Mouse (Mus musculus) testis, postnatal 14 days (tissue): ENCODE data around the gene Cnnm1.

Experiments
- DNase-seq: peaks from one replicate; pipeline ENCODE4 v3.0.0; 2021; ENCODE audit warnings: low spot score

The Cnnm1 gene

DNA sequence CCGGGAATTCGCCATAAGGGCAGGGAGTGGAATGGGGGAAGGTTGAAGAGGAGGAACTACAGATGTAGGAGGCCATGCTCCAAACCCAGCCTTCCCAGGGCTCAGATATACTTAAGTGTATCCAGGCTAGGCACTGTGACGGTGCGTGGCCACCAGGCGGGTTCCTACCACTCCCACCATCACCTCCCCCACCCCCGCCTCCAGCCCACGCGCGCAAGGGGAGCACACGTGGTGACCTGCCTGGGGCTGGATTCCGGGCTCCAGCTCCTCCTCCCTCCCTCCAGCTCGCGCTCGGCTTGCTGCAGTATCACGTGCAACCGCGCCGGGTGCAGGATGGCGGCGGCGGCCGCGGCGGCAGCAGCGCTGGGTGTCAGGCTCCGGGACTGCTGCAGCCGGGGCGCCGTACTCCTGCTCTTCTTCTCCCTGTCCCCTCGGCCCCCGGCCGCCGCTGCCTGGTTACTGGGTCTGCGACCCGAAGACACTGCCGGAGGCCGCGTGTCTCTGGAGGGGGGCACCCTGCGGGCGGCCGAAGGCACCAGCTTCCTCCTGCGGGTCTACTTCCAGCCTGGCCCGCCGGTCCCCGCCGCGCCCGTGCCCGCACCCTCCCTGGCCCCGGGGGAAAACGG lies at the start of gene Cnnm1:
Gene Cnnm1 (plus strand): TSS at position 325 of the 626 bp plus-strand sequence.
- peak; percentile 49 for DNase-seq

DNA sequence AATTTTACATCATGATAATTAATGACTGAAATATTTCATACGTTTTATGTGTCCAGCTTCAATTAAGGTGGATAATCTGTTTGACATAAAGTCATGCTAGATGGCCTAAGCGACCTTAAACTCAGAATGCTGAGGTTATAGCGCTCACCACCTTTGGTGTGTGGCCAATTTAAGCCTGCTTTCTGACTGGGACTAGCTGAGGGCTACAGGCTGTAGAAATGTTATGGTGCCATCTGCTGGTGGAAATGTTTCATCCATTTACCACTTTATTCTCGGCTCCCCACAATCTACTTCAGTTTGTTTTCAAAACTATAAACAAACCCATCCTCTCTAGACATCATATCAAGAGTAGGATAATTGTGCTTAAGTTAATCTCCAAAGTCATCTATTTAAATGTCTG lies 43.9 kb upstream of the Cnnm1 start:
- no peak for DNase-seq

DNA sequence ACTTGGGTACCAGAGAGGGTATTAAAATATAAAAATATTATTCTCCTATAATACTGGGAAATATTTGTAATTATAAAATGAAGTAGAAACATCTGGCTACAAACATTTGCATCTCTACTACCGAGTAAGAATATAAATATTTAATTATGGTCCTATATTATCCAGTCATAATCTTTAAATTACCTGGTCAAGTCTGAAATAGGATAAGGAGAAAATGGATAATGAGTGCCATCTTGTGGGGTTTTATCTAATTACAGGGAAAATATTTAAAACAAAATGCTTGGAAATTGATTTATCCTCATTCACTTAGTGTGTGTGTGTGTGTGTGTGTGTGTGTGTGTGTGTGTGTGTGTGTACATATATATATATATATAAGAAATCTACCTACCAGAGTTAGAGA lies 33.1 kb upstream of the Cnnm1 start:
- no peak for DNase-seq

DNA sequence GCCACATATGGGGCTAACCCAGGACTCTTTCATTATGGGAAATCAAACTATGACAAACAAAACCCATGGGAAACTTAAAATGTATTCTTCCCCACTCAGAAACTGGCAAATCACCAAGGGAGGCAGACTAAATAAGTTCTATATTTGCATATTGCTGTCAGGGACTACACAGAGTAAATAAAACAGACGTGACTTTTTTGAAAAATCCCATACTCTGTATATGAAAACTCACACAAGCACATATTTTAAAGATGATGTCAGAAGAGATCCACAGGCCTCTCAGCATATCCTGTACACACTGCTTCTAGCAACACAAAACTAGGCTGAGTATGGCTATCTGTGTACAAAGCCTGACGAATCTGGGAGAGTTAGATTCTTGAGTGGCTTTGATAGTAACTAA lies 24.7 kb upstream of the Cnnm1 start:
- no peak for DNase-seq

DNA sequence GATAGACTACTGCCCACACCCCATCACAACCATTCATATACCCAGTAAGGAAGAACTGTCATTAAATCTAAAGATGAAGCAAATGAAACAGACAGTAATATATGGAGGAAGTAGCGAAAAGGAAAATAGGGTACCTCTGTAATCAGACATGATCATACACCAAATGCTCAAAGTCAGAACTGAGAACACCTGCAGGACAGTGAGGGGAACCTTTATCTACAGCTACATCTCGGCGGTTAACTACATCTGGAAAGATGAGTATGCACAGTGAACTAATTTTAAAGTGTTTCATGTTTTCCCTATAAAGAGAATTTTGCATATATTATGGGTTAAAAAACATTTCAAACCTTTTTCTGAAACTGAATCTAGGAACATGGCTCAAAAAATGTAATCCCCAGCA lies 19.7 kb upstream of the Cnnm1 start:
- no peak for DNase-seq

DNA sequence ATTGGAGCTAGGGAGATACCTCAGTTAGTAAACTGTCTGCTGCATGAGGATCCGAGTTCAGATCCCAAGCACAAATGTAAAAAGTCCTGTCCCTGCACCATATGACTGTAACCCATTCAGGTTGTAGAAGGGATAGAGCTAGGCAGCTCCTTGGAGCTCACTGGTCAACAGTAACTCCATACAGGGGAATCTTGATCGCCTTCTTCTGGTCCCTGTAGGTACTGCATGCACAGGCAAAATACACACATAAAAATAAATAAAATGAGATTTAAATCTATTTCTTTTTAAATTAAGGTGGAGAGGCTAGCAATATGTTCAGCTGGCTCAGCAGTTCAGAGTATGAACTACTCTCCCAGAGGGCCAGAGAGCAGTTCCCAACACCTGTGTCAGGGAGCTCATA lies 16.2 kb upstream of the Cnnm1 start:
- no peak for DNase-seq

DNA sequence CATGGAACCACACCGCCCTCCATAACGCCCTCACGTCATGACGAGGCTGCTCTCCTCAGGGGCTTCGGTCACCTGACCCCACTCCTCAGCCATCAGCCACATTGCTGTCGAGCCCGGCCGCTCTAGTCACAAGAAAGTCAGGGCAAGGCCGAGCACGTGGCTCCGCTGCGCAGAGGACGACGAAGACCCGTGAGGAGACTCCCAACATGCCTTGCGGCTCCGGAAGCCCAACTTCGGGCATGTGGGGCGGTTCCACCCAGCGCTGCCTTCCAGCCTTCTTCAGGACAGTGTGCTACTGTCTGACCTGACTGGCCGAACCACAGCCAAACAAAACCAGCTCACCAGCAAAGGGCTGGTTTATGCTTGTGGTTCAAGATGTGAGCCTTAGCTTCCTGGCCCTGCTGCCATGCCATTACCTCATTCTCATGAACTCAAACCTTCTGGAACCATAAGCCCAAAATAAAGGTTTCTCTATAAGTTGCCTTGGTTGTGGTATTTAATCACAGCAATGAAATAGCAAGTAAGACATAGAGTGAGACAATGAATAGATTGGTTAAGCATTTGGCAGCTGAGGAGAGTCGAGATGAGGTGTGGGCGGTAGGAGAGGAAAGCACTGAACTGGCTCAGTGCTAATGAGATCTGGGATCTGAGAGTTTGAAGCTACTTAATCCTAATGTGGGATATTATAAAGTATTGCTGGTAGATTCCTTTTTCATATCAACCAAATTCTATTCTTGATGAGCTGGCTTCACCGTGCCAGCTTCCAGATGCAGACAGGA lies 12.6 kb upstream of the Cnnm1 start:
- DNase-seq, result peak; percentile 69

DNA sequence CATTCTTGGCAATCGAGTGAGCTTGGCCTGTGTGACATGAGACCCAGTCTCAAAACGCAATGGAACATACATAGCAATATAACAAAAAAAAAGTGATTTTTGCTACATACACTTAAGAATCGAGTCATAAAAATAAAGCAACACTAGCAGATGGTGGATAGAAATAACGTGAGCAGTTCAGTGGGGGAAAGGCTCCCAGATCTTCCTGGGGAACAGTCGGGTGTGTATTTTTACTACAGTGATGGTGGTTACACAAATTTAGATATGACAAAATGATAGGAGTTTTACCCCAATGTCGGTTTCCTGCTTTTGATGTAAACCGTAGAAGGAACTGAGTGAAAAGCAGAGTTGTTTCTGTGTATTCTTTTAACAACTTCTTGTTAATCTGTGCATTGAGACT lies 990 bp upstream of the Cnnm1 start:
- DNase-seq, result no peak

DNA sequence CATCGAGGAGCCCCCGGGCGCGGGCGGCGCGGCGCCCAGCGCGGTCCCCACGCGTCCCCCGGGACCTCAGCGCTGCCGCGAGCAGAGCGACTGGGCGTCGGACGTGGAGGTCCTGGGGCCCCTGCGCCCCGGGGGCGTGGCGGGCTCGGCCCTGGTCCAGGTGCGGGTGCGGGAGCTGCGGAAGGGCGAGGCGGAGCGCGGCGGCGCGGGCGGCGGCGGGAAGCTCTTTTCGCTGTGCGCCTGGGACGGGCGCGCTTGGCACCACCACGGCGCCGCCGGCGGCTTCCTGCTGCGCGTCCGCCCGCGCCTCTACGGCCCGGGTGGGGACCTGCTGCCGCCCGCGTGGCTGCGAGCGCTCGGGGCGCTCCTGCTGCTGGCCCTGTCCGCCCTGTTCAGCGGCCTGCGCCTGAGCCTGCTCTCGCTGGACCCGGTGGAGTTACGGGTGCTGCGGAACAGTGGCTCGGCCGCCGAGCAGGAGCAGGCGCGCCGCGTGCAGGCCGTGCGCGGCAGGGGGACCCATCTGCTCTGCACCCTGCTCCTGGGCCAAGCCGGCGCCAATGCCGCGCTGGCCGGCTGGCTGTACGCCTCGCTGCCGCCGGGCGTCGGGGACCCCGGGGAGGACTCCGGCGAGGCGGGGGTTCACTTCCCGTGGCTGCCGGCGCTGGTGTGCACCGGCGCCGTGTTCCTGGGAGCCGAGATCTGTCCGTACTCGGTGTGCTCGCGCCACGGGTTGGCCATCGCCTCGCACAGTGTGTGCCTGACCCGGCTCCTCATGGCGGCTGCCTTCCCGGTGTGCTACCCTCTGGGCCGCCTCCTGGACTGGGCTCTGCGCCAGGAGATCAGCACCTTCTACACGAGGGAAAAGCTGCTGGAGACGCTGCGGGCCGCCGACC lies 778 bp downstream of the Cnnm1 start:
- DNase-seq, result peak; percentile 13

DNA sequence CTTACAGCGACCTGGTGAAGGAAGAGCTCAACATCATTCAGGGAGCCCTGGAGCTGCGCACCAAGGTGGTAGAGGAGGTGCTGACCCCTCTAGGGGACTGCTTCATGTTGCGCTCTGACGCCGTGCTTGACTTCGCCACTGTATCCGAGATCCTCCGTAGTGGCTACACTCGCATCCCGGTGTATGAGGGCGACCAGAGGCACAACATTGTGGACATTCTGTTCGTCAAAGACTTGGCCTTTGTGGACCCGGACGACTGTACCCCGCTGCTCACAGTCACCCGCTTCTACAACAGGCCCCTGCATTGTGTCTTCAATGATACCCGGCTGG lies 1.4 kb downstream of the Cnnm1 start:
- DNase-seq, result no peak

DNA sequence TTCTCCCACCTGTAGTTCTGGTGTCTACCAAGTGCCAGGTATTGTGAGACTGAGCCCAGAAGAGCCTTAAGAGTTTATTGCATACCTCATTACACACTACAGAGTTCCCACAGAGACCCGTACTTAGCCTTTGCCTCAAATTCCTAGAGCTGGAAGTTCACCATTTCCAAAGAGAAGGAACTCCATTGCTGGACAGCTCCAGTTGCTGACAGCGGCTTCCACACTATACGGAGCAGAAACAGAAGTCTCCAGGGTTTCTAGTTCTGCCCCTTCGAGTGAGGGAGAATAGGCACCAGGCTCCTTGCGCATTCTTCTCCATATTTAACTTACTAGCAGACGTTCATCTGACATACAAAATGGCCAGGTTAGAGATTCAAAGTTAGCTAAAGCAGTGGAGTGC lies 2.0 kb downstream of the Cnnm1 start:
- no peak for DNase-seq

DNA sequence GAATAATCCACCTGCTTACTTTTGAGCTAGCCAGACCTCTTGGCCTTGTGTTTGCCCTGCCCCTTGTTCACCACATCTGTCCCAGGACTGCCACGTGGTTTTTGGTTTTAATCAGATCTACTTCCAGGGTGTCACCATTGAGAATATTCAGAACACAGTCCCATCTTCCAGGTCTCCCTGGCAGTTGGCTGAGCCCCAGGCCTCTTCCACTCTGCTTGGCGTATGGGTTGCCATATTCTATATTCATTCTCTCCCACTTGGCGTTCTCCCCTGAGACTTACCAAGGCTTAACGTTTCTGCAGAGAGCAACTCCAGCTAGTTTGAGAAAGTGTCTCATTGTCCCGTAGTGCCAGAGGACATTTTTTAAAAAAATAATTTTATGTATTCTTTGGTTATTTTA lies 2.7 kb downstream of the Cnnm1 start:
- DNase-seq, result no peak

DNA sequence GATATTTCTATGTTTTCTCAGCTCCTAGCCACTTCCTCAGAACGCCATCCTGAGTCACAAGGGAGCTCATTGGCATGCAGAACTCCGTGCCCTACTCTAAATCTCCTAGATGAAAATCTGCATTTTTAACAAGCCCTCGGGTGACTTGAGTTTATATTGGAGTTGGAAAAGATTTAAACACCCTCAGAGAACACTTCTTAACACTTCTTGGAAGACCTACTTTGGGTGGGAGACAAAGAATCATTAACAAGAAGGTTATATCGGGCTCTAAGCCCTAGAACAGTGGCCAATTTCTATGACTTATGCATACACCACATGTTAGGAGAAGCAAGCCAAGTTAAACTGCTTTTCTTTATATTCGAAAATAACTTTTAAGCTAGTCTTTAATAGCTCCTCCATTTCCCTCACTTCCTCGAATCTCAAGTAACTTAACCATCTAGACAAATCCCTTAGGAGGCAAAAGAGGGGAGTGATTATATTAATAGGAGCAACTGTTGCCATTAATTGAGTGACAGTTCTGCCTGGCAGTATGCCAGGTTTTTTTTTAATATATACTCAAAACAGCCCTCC lies 4.5 kb downstream of the Cnnm1 start:
- DNase-seq, result no peak

DNA sequence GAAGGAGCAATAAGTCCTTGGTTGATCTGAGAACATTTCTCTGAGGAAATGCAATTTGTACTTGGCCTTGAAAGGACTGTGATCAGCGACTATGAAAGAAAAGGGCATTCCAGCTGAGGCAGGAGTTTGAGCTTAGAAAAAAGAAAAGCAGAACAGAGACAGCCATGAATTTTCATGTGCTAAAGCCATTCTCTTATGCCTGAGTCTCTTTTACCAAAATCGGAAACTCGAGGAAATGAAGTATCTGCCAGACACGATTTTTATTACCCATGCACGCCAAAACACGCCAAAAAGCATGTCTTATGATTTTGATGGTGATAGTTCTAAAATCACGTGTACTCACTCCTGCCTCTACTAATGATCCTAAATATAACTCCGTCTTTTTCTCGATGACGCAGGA lies 11.3 kb downstream of the Cnnm1 start:
- DNase-seq, result no peak

DNA sequence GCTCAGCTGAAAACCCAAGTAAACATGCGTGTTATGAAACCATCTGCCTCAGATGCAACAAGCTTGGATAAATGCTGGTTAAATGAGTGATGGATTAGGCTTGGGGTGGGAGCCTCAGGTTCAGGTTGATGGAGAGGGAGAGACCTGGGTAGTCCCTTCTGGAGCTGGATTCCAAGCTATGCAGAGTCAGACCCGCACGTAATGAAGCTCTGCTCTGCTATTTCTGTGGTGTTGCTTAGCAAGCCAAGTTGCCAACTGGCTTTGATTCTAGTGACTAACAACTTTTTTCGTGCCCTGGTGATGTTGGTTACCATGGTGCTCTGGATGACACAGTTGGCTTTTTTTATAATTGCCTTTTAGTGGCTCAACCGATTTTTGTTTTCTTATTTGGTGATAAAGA lies 11.9 kb downstream of the Cnnm1 start:
- DNase-seq, result no peak

DNA sequence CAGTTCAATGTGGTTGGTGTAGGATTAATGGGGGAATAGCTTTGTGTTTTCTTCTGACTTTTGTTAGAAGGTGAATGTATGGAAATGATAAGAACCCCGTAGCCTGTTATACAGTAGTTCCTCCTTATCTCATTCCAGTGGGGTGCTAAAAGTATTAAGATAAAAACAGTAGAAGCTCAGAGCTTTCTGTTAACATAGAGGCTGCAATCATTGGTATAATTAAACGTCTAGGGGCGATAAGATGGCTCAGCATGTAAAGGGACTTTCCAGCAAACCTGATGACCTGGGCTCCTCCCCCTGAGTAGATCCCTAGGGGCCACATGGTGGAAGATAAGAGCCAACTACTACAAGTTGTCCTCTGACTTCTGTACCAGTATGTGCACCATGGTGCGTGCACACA lies 12.8 kb downstream of the Cnnm1 start:
- DNase-seq, result no peak

DNA sequence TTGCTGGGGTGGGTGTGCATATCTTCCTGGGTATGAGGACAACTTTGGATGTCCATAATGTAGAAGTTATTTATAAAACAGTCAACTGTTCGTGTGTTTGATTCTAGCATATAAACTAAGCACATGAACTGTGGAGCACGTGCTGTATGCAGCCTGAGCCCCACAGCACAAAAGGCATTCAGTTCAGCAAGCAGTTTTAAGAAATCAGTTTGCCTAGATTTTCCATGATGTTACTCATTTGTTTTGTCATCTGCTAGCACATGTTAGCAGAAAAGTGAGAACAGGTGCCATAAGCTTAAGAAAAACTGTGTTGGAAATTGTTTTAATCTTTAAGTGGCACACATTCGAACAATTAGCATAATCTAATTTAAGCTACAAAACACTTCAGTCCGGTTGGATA lies 19.7 kb downstream of the Cnnm1 start:
- DNase-seq, result no peak

DNA sequence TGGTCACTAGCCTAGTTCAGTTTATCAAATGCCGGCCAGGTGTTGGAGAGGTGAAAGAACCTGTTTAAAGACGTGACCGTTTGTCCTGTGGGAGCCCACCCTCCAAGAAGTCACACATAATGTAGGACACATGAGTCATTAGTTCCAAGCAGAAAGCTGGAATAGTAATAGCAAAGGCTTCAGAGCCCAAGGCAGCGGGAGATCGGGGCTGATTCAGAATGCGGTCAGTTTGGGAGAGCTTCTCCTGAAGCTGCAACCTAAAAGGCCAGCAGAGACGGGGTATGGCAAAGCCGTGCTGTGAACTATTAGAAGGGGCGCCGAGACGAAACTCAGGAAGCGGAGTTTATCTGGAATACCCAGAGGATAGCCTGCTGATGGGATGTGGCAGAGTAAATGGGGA lies 20.2 kb downstream of the Cnnm1 start:
- DNase-seq, result no peak

DNA sequence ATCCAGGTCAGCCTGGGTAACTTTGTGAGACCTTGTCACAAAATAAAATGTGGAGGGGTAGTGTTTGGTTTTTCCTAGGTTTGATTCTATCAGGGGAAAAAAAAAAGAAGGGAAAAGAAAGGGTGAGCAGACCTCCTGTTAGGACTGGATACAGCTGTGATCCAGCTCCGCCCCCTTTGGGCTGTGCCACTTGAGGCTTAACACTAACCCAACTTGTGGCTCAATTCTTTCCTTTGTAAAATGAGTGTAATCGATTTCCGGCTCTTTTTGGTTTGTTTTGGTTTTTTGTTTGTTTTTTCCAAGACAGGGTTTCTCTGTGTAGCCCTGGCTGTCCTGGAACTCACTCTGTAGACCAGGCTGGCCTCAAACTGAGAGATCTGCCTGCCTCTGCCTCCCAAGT lies 21.9 kb downstream of the Cnnm1 start:
- DNase-seq, result no peak

DNA sequence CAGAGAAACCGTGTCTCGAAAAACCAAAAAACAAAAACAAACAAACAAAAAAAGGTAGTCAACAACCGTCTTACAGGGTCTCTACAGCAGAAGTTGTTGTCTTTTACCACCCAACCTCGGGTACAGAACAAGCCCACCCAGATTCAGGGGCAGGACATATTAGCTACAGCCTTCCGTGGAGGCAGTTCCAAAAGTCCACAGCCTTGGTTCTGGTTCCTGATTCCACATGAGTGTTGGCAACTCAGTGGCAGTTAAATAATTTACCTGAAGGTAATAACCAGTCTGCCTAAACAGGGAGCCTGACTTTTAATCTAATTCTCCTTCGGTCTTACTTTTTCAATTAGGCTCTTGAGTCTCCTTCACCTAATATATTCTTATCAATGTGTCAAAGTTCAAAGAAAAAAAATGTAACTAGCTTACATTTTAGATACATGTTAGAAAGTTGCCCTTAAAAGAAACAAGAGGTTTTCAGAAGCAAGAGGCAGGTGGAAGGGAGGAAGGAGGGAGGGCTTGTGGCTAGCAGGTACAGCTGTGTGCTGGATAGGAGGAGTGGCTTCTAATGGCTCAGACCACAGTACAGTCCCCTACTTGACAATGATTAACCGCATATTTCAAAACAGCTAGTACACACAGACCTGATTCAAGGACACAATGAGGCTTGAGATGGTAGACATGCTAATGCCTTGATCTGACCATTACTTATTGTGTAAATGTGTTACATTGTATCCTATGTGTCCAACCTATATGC lies 23.5 kb downstream of the Cnnm1 start:
- no peak for DNase-seq

DNA sequence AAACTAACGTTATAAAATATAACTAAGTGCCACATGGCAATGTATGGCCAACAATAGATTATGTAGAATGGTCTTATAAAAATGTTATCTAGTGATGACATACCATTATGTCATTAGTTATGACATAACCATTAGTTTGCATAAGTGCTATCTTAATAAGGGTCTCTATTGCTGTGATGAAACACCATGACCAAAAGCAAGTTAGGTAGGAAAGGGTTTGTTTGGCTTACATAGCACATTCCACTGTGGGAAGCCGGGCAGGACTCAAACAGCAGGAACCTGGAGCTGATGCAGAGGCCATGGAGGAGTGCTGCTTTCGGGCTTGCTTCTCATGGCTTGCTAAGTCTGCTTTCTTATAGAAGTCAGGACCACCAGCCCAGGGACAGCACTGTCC lies 24.1 kb downstream of the Cnnm1 start:
- DNase-seq, result no peak

DNA sequence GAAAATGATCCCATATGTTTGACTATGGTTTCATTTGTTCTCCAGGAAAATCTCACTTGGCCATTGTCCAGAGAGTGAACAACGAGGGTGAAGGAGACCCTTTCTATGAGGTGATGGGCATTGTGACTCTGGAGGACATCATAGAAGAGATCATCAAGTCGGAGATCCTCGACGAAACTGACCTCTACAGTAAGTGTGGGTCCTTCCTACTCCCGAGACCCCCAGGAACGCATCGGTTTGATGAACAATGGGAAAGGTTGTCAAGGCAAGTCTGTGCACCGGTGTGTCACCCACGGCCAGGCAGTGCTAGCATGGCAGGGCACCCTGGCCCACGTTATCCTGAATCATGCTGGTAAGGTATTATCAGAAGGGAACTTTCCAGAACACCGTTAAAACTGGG lies 24.8 kb downstream of the Cnnm1 start:
- no peak for DNase-seq
